Mouse (Mus musculus) ES-Bruce4 (cell line): ENCODE measurements around the gene Fam117a.

ENCODE experiments used
- CTCF ChIP-seq: IDR thresholded peaks from one replicate; pipeline ENCODE4 v1.8.1; 2011; ENCODE audit warnings: low read depth, low read length
- POLR2A ChIP-seq: IDR thresholded peaks from one replicate; pipeline ENCODE4 v1.8.1; 2011; ENCODE audit warnings: low read length; ENCODE audit not compliant: insufficient read depth

DNA sequence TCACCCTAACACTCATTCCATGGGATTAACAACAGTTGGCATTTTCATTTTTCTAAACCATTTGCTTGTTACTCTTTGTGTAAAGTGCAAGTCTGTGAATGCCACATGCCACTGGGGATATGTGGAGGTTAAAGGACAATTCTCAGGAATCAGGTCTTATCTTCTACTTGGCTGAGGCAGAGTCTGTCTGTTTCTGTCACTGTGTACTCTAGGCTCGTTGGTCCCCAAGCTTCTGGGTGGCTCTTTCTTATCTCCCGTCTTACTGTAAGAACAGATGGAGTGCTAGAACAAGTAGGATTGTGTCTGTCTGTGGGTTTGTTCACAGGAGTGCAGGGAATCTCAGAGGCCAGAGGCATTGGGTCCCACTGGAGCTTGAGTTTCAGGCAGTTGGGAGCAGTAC, 94.5 kb downstream of the Fam117a start:
- TF ChIP-seq POLR2A (no peak), CTCF (no peak)
